Mouse (Mus musculus): Measurements from ENCODE around the gene Srrd.

GRCm38 (mm10) chr5:112378716-112379115, 35.9 kb upstream of the Srrd start:
- no peak for TF ChIP-seq CTCF (IDR thresholded peaks at IDR 0.05; ENCODE audit: insufficient read depth, low read length)
- TF ChIP-seq POLR2A (IDR thresholded peaks at IDR 0.05; ENCODE audit: borderline replicate concordance, extremely low read depth, low read depth, low read length) = no peak
